Mouse (Mus musculus): ENCODE data around the gene Zfhx3. TPM values are rescaled to one million over a fixed set of nuclear protein-coding genes. Genes with fewer than 3 reads are reported as not detected.

The Zfhx3 gene
- polyA plus RNA-seq, 1 experiment from 2014 or later = 65.9 TPM

- H3K4me3 ChIP-seq (replicated peaks) = no peak overlapping the region
- WGBS = 95% methylated on average over 3 of the region's 3 CpGs
- H3K27me3 ChIP-seq = no peaks in the 10 kb centered on the region
- peak overlapping the region; percentile 14; the same call in 1 of the 2 replicates for H3K27ac ChIP-seq
- no peak overlapping the region for H3K4me2 ChIP-seq (replicated peaks)
- peaks cover 34% of the 10 kb centered on the region for H3K36me3 ChIP-seq
- no peak for ATAC-seq
- peaks cover 34% of the 10 kb centered on the region for H3K4me1 ChIP-seq (replicated peaks)
- H3K9ac ChIP-seq (replicated peaks) = no peak overlapping the region
- H3K9me3 ChIP-seq = no peaks in the 10 kb centered on the region
Observed at GRCm38 (mm10) chr8:108870371-108870770, 927.9 kb downstream of the Zfhx3 start.

GRCm38 (mm10) chr8:108875722-108876121 is 933.3 kb downstream of the Zfhx3 start:
- Histone ChIP-seq H3K4me1 (replicated peaks) (peaks cover 10% of the 10 kb centered on the region; the same call in 1 of the 2 replicates), H3K4me3 (replicated peaks) (no peak overlapping the region), H3K36me3 (peaks cover 27% of the 10 kb centered on the region), H3K9me3 (no peaks in the 10 kb centered on the region), H3K27me3 (no peaks in the 10 kb centered on the region), H3K27ac (no peak overlapping the region), H3K4me2 (replicated peaks) (no peak overlapping the region), H3K9ac (replicated peaks) (no peak overlapping the region)
- 92% methylated on average over 5 of the region's 5 CpGs for WGBS
- ATAC-seq = no peak

DNA sequence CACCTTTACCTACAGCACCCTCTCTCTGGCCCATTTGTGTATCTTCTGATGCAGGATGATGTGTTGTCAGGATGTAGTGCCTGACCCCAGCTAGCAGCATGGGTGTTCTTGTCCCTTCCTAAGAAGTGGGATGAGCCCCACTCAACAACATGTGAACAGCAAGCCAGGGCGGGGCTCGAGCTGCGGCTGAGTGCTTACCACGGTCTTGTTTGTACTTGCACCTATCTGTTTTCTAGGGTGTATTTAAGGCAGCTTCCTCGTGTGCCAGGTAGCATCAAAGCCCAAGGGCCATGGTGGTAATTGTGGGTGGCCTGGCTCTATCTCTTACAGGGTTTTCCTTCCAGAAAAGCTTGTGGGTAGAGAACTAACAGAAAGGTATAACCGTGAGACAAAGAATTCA is 937.7 kb downstream of the Zfhx3 start:
- Histone ChIP-seq H3K9me3 (no peaks in the 10 kb centered on the region), H3K4me2 (replicated peaks) (no peak overlapping the region), H3K27ac (no peak overlapping the region), H3K4me3 (replicated peaks) (no peak overlapping the region), H3K4me1 (replicated peaks) (peaks cover 29% of the 10 kb centered on the region), H3K9ac (replicated peaks) (no peak overlapping the region), H3K27me3 (no peaks in the 10 kb centered on the region), H3K36me3 (peaks cover 23% of the 10 kb centered on the region; the same call in 1 of the 2 replicates)
- no peak for ATAC-seq
- 95% methylated on average over 6 of the region's 6 CpGs for WGBS

DNA sequence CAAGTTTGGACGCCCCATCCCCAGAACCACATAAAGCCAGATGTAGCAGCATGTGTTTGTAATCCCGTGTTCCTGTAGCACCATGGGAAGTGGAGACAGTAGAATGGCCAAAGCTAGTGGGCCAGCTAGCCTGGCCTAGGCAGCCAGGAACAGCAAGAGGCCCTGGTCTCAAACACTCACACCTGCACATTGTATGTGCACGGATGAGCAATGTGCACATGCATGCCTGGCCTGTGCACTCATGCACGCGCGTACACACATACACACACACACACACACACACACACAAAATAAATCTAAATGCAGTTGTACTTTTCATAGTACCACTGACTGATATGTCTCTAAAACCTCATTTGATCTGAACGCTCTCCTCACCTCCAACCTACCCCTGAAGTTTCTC is 938.9 kb downstream of the Zfhx3 start:
- no peak for ATAC-seq
- no peaks in the 10 kb centered on the region for H3K9me3 ChIP-seq
- peaks cover 17% of the 10 kb centered on the region; the same call in 1 of the 2 replicates for H3K36me3 ChIP-seq
- H3K9ac ChIP-seq (replicated peaks) = no peak overlapping the region
- H3K4me3 ChIP-seq (replicated peaks) = no peak overlapping the region
- WGBS = 93% methylated on average over 7 of the region's 7 CpGs
- no peak overlapping the region for H3K27ac ChIP-seq
- H3K4me2 ChIP-seq (replicated peaks) = no peak overlapping the region
- H3K4me1 ChIP-seq (replicated peaks) = peaks cover 36% of the 10 kb centered on the region
- H3K27me3 ChIP-seq = no peaks in the 10 kb centered on the region

DNA sequence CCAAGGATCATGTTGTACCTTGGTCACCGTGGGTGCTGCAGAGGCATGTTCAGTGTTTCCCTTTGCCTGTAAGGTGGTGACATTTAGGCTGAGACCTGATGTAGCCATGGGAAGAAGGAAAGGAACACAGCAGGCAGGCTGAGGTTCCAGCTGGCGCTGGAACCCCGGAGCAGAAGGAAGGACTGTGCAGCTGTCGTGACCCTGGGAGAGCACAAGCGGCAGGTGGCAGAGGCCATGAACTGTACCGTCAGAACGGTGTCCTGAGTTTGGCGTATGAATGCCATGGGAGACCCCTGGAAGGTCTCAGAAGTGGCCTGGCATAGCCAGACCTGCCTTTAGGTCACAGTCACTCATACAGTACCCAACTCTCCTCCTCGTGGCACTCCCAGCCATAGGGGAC is 939.6 kb downstream of the Zfhx3 start:
- H3K4me2 ChIP-seq (replicated peaks) = no peak overlapping the region
- peak overlapping the region; percentile 30; the same call in 1 of the 2 replicates for H3K27ac ChIP-seq
- ATAC-seq = no peak
- H3K4me3 ChIP-seq (replicated peaks) = no peak overlapping the region
- 0 out of 2 replicates have a peak, but pooled peaks cover 13% of the 10 kb centered on the region for H3K36me3 ChIP-seq
- no peaks in the 10 kb centered on the region for H3K27me3 ChIP-seq
- no peak overlapping the region for H3K9ac ChIP-seq (replicated peaks)
- H3K4me1 ChIP-seq (replicated peaks) = peaks cover 43% of the 10 kb centered on the region
- H3K9me3 ChIP-seq = no peaks in the 10 kb centered on the region
- 84% methylated on average over 9 of the region's 9 CpGs for WGBS

GRCm38 (mm10) chr8:108883381-108883780 is 940.9 kb downstream of the Zfhx3 start:
- 0 out of 2 replicates have a peak, but pooled peaks cover 13% of the 10 kb centered on the region for H3K36me3 ChIP-seq
- no peak overlapping the region for H3K4me3 ChIP-seq (replicated peaks)
- H3K27ac ChIP-seq = no peak overlapping the region; the same call in 1 of the 2 replicates
- no peak overlapping the region for H3K9ac ChIP-seq (replicated peaks)
- peaks cover 53% of the 10 kb centered on the region for H3K4me1 ChIP-seq (replicated peaks)
- no peak overlapping the region for H3K4me2 ChIP-seq (replicated peaks)
- WGBS = 85% methylated on average over 6 of the region's 6 CpGs
- H3K9me3 ChIP-seq = no peaks in the 10 kb centered on the region
- no peak for ATAC-seq
- 0 out of 2 replicates have a peak, but pooled peaks cover 4% of the 10 kb centered on the region for H3K27me3 ChIP-seq

- Histone ChIP-seq H3K9ac (replicated peaks) (0 out of 2 replicates have a peak overlapping the region, but pooled peaks have one; percentile 28), H3K4me1 (replicated peaks) (peaks cover 68% of the 10 kb centered on the region), H3K36me3 (0 out of 2 replicates have a peak, but pooled peaks cover 11% of the 10 kb centered on the region), H3K4me2 (replicated peaks) (no peak overlapping the region), H3K27me3 (0 out of 2 replicates have a peak, but pooled peaks cover 4% of the 10 kb centered on the region), H3K4me3 (replicated peaks) (no peak overlapping the region), H3K9me3 (no peaks in the 10 kb centered on the region), H3K27ac (peak overlapping the region; percentile 79)
- no peak for ATAC-seq
- 55% methylated on average over 4 of the region's 4 CpGs for WGBS
Observed at GRCm38 (mm10) chr8:108884947-108885346, 942.5 kb downstream of the Zfhx3 start.

DNA sequence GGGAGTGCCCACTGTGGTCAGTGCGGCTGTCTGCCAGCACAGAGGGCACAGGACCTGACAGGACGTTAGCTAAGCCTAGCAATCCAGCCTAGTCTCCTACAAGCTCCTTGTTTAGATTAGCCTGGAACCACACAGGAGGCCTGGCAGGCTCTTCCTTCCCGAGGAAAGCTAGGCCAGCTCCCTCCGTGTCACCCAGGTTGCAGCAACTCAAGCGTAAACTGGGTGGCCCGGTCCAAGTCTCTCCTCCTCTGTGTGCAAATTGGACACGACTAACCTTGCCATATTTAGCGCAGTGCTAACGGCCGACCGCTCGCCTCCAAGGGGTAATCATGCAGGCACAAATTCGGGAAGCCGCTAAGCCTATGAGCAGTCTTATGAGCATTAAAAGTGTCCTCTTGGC is 943.0 kb downstream of the Zfhx3 start:
- H3K4me2 ChIP-seq (replicated peaks) = no peak overlapping the region
- no peak for ATAC-seq
- peak overlapping the region; percentile 28; the same call in 1 of the 2 replicates for H3K9ac ChIP-seq (replicated peaks)
- WGBS = 52% methylated on average over 14 of the region's 14 CpGs
- H3K9me3 ChIP-seq = no peaks in the 10 kb centered on the region
- H3K4me1 ChIP-seq (replicated peaks) = peaks cover 72% of the 10 kb centered on the region
- 0 out of 2 replicates have a peak, but pooled peaks cover 11% of the 10 kb centered on the region for H3K36me3 ChIP-seq
- H3K27ac ChIP-seq = peak overlapping the region; percentile 79
- H3K27me3 ChIP-seq = 0 out of 2 replicates have a peak, but pooled peaks cover 4% of the 10 kb centered on the region
- H3K4me3 ChIP-seq (replicated peaks) = no peak overlapping the region

- WGBS = 43% methylated on average over 12 of the region's 12 CpGs
- H3K27ac ChIP-seq = peak overlapping the region; percentile 79
- 0 out of 2 replicates have a peak overlapping the region, but pooled peaks have one; percentile 28 for H3K9ac ChIP-seq (replicated peaks)
- no peak for ATAC-seq
- H3K9me3 ChIP-seq = no peaks in the 10 kb centered on the region
- no peak overlapping the region for H3K4me2 ChIP-seq (replicated peaks)
- 0 out of 2 replicates have a peak, but pooled peaks cover 11% of the 10 kb centered on the region for H3K36me3 ChIP-seq
- no peak overlapping the region for H3K4me3 ChIP-seq (replicated peaks)
- H3K4me1 ChIP-seq (replicated peaks) = peaks cover 75% of the 10 kb centered on the region
- 0 out of 2 replicates have a peak, but pooled peaks cover 4% of the 10 kb centered on the region for H3K27me3 ChIP-seq
Observed at GRCm38 (mm10) chr8:108885861-108886260, 943.4 kb downstream of the Zfhx3 start.

DNA sequence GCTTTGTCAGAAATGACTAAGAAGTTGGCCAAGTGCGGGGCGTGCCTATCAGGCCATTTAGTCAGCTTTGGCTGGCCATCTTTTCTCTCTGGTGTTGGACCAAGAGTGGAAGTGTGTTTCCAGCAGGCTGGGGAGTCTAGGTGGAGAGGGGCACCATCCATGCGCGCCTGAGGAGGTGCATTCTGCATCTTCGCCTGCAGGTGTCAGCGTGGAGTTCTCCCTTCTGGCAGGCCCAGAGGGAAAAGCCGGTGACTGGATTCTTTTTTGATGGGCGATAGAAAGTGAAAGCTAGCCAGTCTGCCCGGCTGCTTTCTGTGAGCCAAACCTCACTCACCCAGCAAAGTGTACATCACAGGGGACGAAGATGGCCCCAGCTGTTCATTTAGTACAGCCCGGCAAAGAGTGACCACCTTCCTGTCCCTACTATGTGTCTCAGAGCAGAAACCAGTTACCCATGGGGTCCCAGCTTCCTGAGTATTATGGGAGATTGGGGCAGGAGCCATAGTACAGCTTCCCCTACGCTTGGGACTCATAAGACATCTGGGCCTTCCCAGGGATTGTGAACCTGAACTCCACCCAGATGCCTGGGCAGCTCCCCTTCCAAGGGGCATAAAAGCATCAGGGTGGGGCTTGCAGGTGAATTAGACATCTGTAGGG is 944.3 kb downstream of the Zfhx3 start:
- no peak overlapping the region for H3K4me3 ChIP-seq (replicated peaks)
- H3K4me2 ChIP-seq (replicated peaks) = peak overlapping the region; percentile 41
- H3K27me3 ChIP-seq = 0 out of 2 replicates have a peak, but pooled peaks cover 4% of the 10 kb centered on the region
- H3K27ac ChIP-seq = peak overlapping the region; percentile 79
- 16% methylated on average over 12 of the region's 12 CpGs for WGBS
- peak; percentile 14; the same call in 1 of the 2 replicates for ATAC-seq
- 0 out of 2 replicates have a peak, but pooled peaks cover 9% of the 10 kb centered on the region for H3K36me3 ChIP-seq
- H3K9me3 ChIP-seq = no peaks in the 10 kb centered on the region
- H3K9ac ChIP-seq (replicated peaks) = 0 out of 2 replicates have a peak overlapping the region, but pooled peaks have one; percentile 44
- H3K4me1 ChIP-seq (replicated peaks) = peaks cover 75% of the 10 kb centered on the region

DNA sequence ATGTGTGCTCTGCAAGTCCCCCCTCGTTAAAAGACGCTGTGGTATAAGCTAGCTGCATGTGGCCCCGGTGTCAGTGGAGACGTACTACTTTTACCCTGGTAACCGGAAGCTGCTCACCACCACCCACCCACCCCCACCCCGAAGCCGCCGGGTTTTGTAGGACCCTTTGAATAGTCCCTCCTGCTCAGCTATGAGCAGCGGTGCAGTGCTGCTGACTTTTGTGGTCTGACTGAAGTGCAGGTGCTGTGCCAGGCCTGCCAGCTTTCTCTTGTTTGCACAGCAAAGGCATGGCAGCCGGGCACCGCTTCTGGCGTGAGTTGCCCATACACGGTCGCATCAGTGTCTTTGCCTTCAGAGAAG is 944.8 kb downstream of the Zfhx3 start:
- Histone ChIP-seq H3K36me3 (0 out of 2 replicates have a peak, but pooled peaks cover 6% of the 10 kb centered on the region), H3K9ac (replicated peaks) (0 out of 2 replicates have a peak overlapping the region, but pooled peaks have one; percentile 44), H3K4me3 (replicated peaks) (no peak overlapping the region), H3K4me2 (replicated peaks) (peak overlapping the region; percentile 41; the same call in 1 of the 2 replicates), H3K4me1 (replicated peaks) (peaks cover 70% of the 10 kb centered on the region), H3K27ac (peak overlapping the region; percentile 79), H3K9me3 (no peaks in the 10 kb centered on the region), H3K27me3 (0 out of 2 replicates have a peak, but pooled peaks cover 4% of the 10 kb centered on the region)
- WGBS = 71% methylated on average over 14 of the region's 14 CpGs
- no peak for ATAC-seq

- Histone ChIP-seq H3K27ac (peak overlapping the region; percentile 79), H3K9ac (replicated peaks) (no peak overlapping the region), H3K9me3 (no peaks in the 10 kb centered on the region), H3K4me3 (replicated peaks) (no peak overlapping the region), H3K4me1 (replicated peaks) (peaks cover 63% of the 10 kb centered on the region), H3K4me2 (replicated peaks) (no peak overlapping the region), H3K36me3 (no peaks in the 10 kb centered on the region), H3K27me3 (0 out of 2 replicates have a peak, but pooled peaks cover 4% of the 10 kb centered on the region)
- WGBS = 87% methylated on average over 8 of the region's 8 CpGs
- ATAC-seq = no peak
Observed at GRCm38 (mm10) chr8:108887890-108888289, 945.4 kb downstream of the Zfhx3 start.
